Mouse (Mus musculus): ENCODE data around the gene Eipr1.

DNA sequence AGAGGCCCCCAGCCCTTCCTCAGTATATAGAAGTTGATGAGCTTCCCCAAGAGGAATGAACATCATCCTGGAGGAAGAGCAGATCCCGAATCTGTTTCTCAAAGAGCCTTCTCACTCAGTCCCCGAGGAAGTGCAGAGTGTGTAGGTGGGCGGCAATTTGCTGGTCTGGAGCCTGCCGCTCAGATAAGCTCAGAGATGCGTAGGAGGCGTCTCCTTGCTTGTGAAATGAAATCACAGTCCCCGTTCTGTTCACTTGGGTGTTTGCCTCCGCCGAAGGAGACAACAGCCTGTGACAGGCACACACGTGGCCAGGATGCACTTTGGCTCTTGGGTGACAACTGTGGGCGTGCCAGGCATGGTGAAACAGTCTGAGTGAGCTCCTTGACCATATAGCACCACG, 120.7 kb downstream of the Eipr1 start:
- TF ChIP-seq CHD2 (IDR thresholded peaks at IDR 0.05; ENCODE audit: low read depth, low read length) (no peak), MAFK (IDR thresholded peaks at IDR 0.05; ENCODE audit: insufficient read depth, low read depth, low read length) (no peak)
